Mouse (Mus musculus): Measurements from ENCODE around the gene Ccdc136. TPM values are rescaled to one million over a fixed set of nuclear protein-coding genes. Genes with fewer than 3 reads are reported as not detected.

Gene Ccdc136
- polyA plus RNA-seq, 1 experiment, result 2.0 TPM

Other genes with a start within 250 kb of the Ccdc136 start
- 3.9 and 5.7 TPM in 2 replicates for gene Rbm28, start 231.3 kb upstream of the Ccdc136 start, polyA plus RNA-seq (2012; rRNA removed)
- gene Prrt4, start 216.7 kb upstream of the Ccdc136 start, polyA plus RNA-seq (2012; rRNA removed), result 0.14 and 0.15 TPM in 2 replicates
- gene Impdh1, start 179.9 kb upstream of the Ccdc136 start, polyA plus RNA-seq (2012; rRNA removed), result 17.5 and 22.2 TPM in 2 replicates
- 11.4 and 11.5 TPM in 2 replicates for gene Hilpda, start 123.8 kb upstream of the Ccdc136 start, polyA plus RNA-seq (2012; rRNA removed)
- 0.38 and 0.81 TPM in 2 replicates for gene Fam71f2, start 116.7 kb upstream of the Ccdc136 start, polyA plus RNA-seq (2012; rRNA removed)
- gene Fam71f1, start 77.2 kb upstream of the Ccdc136 start, polyA plus RNA-seq (2012; rRNA removed), result not detected in 2 replicates
- 52.4 and 59.8 TPM in 2 replicates for gene Calu, start 48.2 kb upstream of the Ccdc136 start, polyA plus RNA-seq (2012; rRNA removed)
- gene Opn1sw, start 7.8 kb upstream of the Ccdc136 start, polyA plus RNA-seq (2012; rRNA removed), result 0.15 and 0.22 TPM in 2 replicates
- 7.9 and 11.4 TPM in 2 replicates for gene Flnc, start 36.9 kb downstream of the Ccdc136 start, polyA plus RNA-seq (2012; rRNA removed)
- gene Atp6v1f, start 71.4 kb downstream of the Ccdc136 start, polyA plus RNA-seq (2012; rRNA removed), result 288 and 318 TPM in 2 replicates
- not detected in 2 replicates for gene Atp6v1fnb, start 75.1 kb downstream of the Ccdc136 start, polyA plus RNA-seq (2012; rRNA removed)
- gene Kcp, start 111.6 kb downstream of the Ccdc136 start, polyA plus RNA-seq (2012; rRNA removed), result 3.2 and 3.8 TPM in 2 replicates
- gene Irf5, start 130.3 kb downstream of the Ccdc136 start, polyA plus RNA-seq (2012; rRNA removed), result 18.5 and 20.4 TPM in 2 replicates
- gene Tnpo3, start 213.6 kb downstream of the Ccdc136 start, polyA plus RNA-seq (2012; rRNA removed), result 30.7 and 36.4 TPM in 2 replicates

All from large intestine, adult 2 months (tissue).